Mouse (Mus musculus) neural tube, postnatal 0 days (tissue): ENCODE results near the gene Slc38a7. TPM values are rescaled to one million over a fixed set of nuclear protein-coding genes. Genes with fewer than 3 reads are reported as not detected.

Experiments
- polyA plus RNA-seq: library from polyadenylated mRNA; unstranded; fragments of >200 nt; fragmentation: Nextera tagmentation; extraction: Ambion mirVana; gene quantifications from 2 replicates; pipeline ENCODE4 v1.2.1, GENCODE M21; 2015

Slc38a7 gene
- polyA plus RNA-seq: 17.4 and 17.8 TPM in 2 replicates

GRCm38 (mm10) chr8:95853102-95853843 lies at the start of gene Slc38a7:
TSS of gene Slc38a7 (minus strand) at chr8:95853539.

GRCm38 (mm10) chr8:95888285-95889136 lies 35.2 kb upstream of the Slc38a7 start, which contains the start of gene Got2:
TSS of gene Got2 (minus strand) at chr8:95888547.

GRCm38 (mm10) chr8:95825162-95825561 lies 28.2 kb downstream of the Slc38a7 start, which contains the start of gene Sap18b:
TSS of gene Sap18b (plus strand) at chr8:95825346.

GRCm38 (mm10) chr8:95807331-95807843 lies 46.0 kb downstream of the Slc38a7 start, which contains the start of gene Cnot1:
TSS of gene Cnot1 (minus strand) at chr8:95807464.

Other genes with a start within 250 kb of the Slc38a7 start
- 3.9 and 4.6 TPM in 2 replicates for gene Gins3, start 220.1 kb downstream of the Slc38a7 start, polyA plus RNA-seq
- gene Ndrg4, start 176.6 kb downstream of the Slc38a7 start, polyA plus RNA-seq: 759 and 799 TPM in 2 replicates
- 33.3 and 33.4 TPM in 2 replicates for gene Setd6, start 137.7 kb downstream of the Slc38a7 start, polyA plus RNA-seq
- gene Cnot1, start 46.1 kb downstream of the Slc38a7 start, polyA plus RNA-seq: 19.3 and 22.8 TPM in 2 replicates
- gene Sap18b, start 28.2 kb downstream of the Slc38a7 start, polyA plus RNA-seq: 270 and 337 TPM in 2 replicates
- gene Got2, start 35.0 kb upstream of the Slc38a7 start, polyA plus RNA-seq: 226 and 236 TPM in 2 replicates